Comparison of ENCODE assay signal across 9 mouse cellular contexts in genomic region chr19:10665499-10665898, GRCm38 (mm10). TPM values are rescaled to one million over a fixed set of nuclear protein-coding genes. Genes with fewer than 3 reads are reported as not detected.
DNase-seq lines count a peak whose midpoint lies in the region; ATAC-seq lines count a peak whose summit lies in the region.
"Had no signal": no experiment of that assay in that cellular context is flagged by ENCODE, and none has a peak within 500 bp of the region (broad histone marks: within the 10 kb centered on the region; RNA-seq: fewer than 3 reads in every experiment).

No protein-coding gene starts in this region.

- intact Hi-C loops in heart, postnatal 36 days (cut with DNase I) = loop anchor here (1.0 to 5.0 kb wide), 3 partner anchors 43 to 312 kb away; no protein-coding TSS in a partner anchor

- no peak for ATAC-seq in inflammation-experienced regulatory T-cells, adult 6 months

- DNase-seq in ES-CJ7 (ENCODE audit: low read depth, low spot score) = peak; percentile 65
- DNase-seq in adrenal gland, adult (ENCODE audit: inconsistent age in 2 of 2, low spot score in 1 of 2) = peak; percentile 46 to 82
- DNase-seq in embryo, embryonic 11.5 days (ENCODE audit: low read depth, low spot score) = peak; percentile 45
- peak; percentile 63 to 79 for DNase-seq in heart, postnatal 36 days
- peak; percentile 84 to 85 for DNase-seq in kidney, postnatal 4 days
- peak; percentile 45 for DNase-seq in lung, postnatal 25 days (ENCODE audit: low spot score)
- DNase-seq in retina, postnatal 7 days (ENCODE audit: low read depth, low spot score) = peak; percentile 43

RNA-seq across cellular contexts. Expression of gene Pga5, which starts 12.4 kb away (rescaled TPM):
- not detected for total RNA-seq in heart, postnatal 36 days (2021)
- not detected for polyA plus RNA-seq in inflammation-experienced regulatory T-cells, adult 6 months (2017; shearing (Covaris generic))
- total RNA-seq: layer of hippocampus, adult 18-20 months had no signal

RNA-seq across cellular contexts. Expression of gene Vps37c, which starts 23.0 kb away (rescaled TPM):
- 10 to 100 TPM; 19.2 to 21.0 TPM for total RNA-seq in heart, postnatal 36 days (2021)
- polyA plus RNA-seq in inflammation-experienced regulatory T-cells, adult 6 months (2017; shearing (Covaris generic)) = 10 to 100 TPM; 11.4 to 15.9 (median 14.1) TPM

RNA-seq across cellular contexts. Expression of gene Vwce, which starts 31.5 kb away (rescaled TPM):
- not detected for total RNA-seq in heart, postnatal 36 days (2021)
- polyA plus RNA-seq in inflammation-experienced regulatory T-cells, adult 6 months (2017; shearing (Covaris generic)) = under 1 TPM in 1 of 3 experiments, not detected in 2; 0.79 TPM
